Mouse (Mus musculus): ENCODE data around the gene Creb5.

- TF ChIP-seq POLR2A (IDR thresholded peaks at IDR 0.05; ENCODE audit: low read depth, low read length) (no peak), CTCF (IDR thresholded peaks at IDR 0.05; ENCODE audit: borderline replicate concordance, insufficient read depth, low read length) (no peak)
Measured at GRCm38 (mm10) chr6:53644056-53644455, 357.0 kb downstream of the Creb5 start.
